Mouse (Mus musculus) kidney, adult 9 months (tissue): ENCODE measurements around the gene Olfr895.

Source experiments
- DNase-seq: peaks from one replicate; pipeline ENCODE4 v3.0.0; 2022

Gene Olfr895

GRCm38 (mm10) chr9:38267551-38267950 is at the start of gene Olfr895:
Gene Olfr895 (plus strand): TSS chr9:38267851.
- no peak for DNase-seq

GRCm38 (mm10) chr9:38252474-38252873 is 15.2 kb upstream of the Olfr895 start, which contains the start of gene Olfr143:
Gene Olfr143 (plus strand): TSS chr9:38252774.
- DNase-seq = no peak

- DNase-seq = no peak
Observed at GRCm38 (mm10) chr9:38290807-38291206, 23.2 kb downstream of the Olfr895 start, which contains the start of gene Olfr896-ps1. Gene Olfr896-ps1 (plus strand): TSS chr9:38291107.
